Mouse (Mus musculus): Measurements from ENCODE around the gene Derl3.

The Derl3 gene

GRCm38 (mm10) chr10:75913013-75913589 is 19.9 kb downstream of the Derl3 start:
- no peak for DNase-seq (ENCODE audit: low read depth)

GRCm38 (mm10) chr10:75915557-75915956 is 22.3 kb downstream of the Derl3 start:
- no peak for DNase-seq (ENCODE audit: low read depth)

- DNase-seq (ENCODE audit: low read depth): no peak
These were observed 23.6 kb downstream of the Derl3 start for GRCm38 (mm10) chr10:75916840-75917239.

GRCm38 (mm10) chr10:75919026-75919425 is 25.8 kb downstream of the Derl3 start:
- no peak for DNase-seq (ENCODE audit: low read depth)

- peak; percentile 83 for DNase-seq (ENCODE audit: low read depth)
These were observed 28.0 kb downstream of the Derl3 start, which contains the start of gene Smarcb1 for GRCm38 (mm10) chr10:75921026-75921725. Gene Smarcb1, minus strand, starts transcription at chr10:75921617.

- no peak for DNase-seq (ENCODE audit: low read depth)
These were observed 28.7 kb downstream of the Derl3 start for GRCm38 (mm10) chr10:75921726-75922560.

- no peak for DNase-seq (ENCODE audit: low read depth)
These were observed 31.1 kb downstream of the Derl3 start for GRCm38 (mm10) chr10:75924324-75924723.

GRCm38 (mm10) chr10:75926396-75926795 is 33.2 kb downstream of the Derl3 start:
- DNase-seq (ENCODE audit: low read depth): no peak

- no peak for DNase-seq (ENCODE audit: low read depth)
These were observed 37.1 kb downstream of the Derl3 start for GRCm38 (mm10) chr10:75930304-75930703.

GRCm38 (mm10) chr10:75931311-75931710 is 38.1 kb downstream of the Derl3 start:
- no peak for DNase-seq (ENCODE audit: low read depth)

GRCm38 (mm10) chr10:75932081-75932678 is 39.0 kb downstream of the Derl3 start:
- DNase-seq (ENCODE audit: low read depth): no peak

- DNase-seq (ENCODE audit: low read depth): no peak
These were observed 39.7 kb downstream of the Derl3 start, which contains the start of gene Chchd10 for GRCm38 (mm10) chr10:75932891-75933290. Gene Chchd10, plus strand, starts transcription at chr10:75933130.

- no peak for DNase-seq (ENCODE audit: low read depth)
These were observed 41.8 kb downstream of the Derl3 start for GRCm38 (mm10) chr10:75934991-75935390.

- no peak for DNase-seq (ENCODE audit: low read depth)
These were observed 42.7 kb downstream of the Derl3 start, which contains the start of gene Mmp11 for GRCm38 (mm10) chr10:75935680-75936541. Gene Mmp11, minus strand, starts transcription at chr10:75936496.

- DNase-seq (ENCODE audit: low read depth): no peak
These were observed 43.9 kb downstream of the Derl3 start for GRCm38 (mm10) chr10:75936909-75937667.

- DNase-seq (ENCODE audit: low read depth): no peak
These were observed 44.8 kb downstream of the Derl3 start for GRCm38 (mm10) chr10:75937851-75938643.

GRCm38 (mm10) chr10:75939481-75940234 is 46.4 kb downstream of the Derl3 start:
- DNase-seq (ENCODE audit: low read depth): no peak

GRCm38 (mm10) chr10:75940520-75940919 is 47.3 kb downstream of the Derl3 start, which contains the start of gene Gm867:
Gene Gm867, minus strand, starts transcription at chr10:75940672.
- DNase-seq (ENCODE audit: low read depth): no peak

Data from fibroblast of lung, adult 2 months (primary cell).